Mouse (Mus musculus) lung, adult 2 months (tissue): ENCODE data around the gene Olfr384.

Experiments used
- CTCF ChIP-seq: fragments of 200-500 bp; IDR thresholded peaks from 2 replicates; pipeline ENCODE4 v1.5.1; 2011; ENCODE audit warnings: mild to moderate bottlenecking, low read length, control low read depth; ENCODE audit not compliant: insufficient read depth
- POLR2A ChIP-seq: fragments of 200-500 bp; IDR thresholded peaks from 2 replicates; pipeline ENCODE4 v1.6.1; 2011; ENCODE audit warnings: low read depth, mild to moderate bottlenecking, control low read depth, low read length, borderline replicate concordance; ENCODE audit errors: extremely low read depth

GRCm38 (mm10) chr11:73592908-73593307 is 5.5 kb upstream of the Olfr384 start, which contains the start of gene Olfr385:
- TF ChIP-seq CTCF (no peak), POLR2A (no peak)
